In the genomic region with DNA sequence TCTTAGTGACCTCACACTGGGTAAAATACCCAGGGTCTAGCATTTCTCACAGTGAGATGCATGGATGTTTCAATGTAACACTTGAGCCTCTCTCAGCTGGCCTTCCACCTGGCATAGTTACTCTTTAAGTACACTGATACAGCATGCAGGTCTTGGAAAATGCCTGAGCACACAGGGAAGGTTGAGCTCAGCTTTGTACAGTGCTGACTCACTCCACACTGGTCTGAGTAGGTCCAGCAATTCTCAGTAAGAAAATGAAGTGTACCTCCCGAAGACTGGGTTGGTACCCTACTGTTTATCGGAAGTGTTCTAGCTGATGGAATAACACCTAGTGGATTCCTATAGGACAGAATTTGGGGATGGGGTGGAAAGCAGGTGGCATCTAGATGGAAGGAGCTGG, we compare ENCODE assay signal across 25 mouse cellular contexts. TPM values are rescaled to one million over a fixed set of nuclear protein-coding genes. Genes with fewer than 3 reads are reported as not detected.
DNase-seq lines count a peak whose midpoint lies in the region; ATAC-seq and TF ChIP-seq lines count a peak whose summit lies in the region.
"Had no signal": no experiment of that assay in that cellular context is flagged by ENCODE, and none has a peak within 500 bp of the region (broad histone marks: within the 10 kb centered on the region; RNA-seq: fewer than 3 reads in every experiment).

No protein-coding gene starts in this region.

- H3K36me3 ChIP-seq in heart, embryonic 15.5 days, result peaks cover 3% of the 10 kb centered on the region; the same call in 1 of the 2 replicates
- peaks cover 20% of the 10 kb centered on the region for H3K36me3 ChIP-seq in heart, embryonic 12.5 days
- H3K36me3 ChIP-seq in midbrain, embryonic 11.5 days (ENCODE audit: control insufficient read depth, insufficient read depth, low read length), result peaks cover 6% of the 10 kb centered on the region; the same call in 1 of the 2 replicates
- H3K36me3 ChIP-seq in midbrain, embryonic 13.5 days, result peaks cover 53% of the 10 kb centered on the region
- H3K36me3 ChIP-seq in small intestine, adult 2 months (ENCODE audit: control insufficient read depth, insufficient read depth, low read length), result peaks cover 9% of the 10 kb centered on the region
- H3K36me3 ChIP-seq: G1E had no signal

- no peak overlapping the region for H3K4me3 ChIP-seq in heart, embryonic 15.5 days
- no peak overlapping the region for H3K4me3 ChIP-seq in heart, embryonic 12.5 days
- H3K4me3 ChIP-seq in midbrain, embryonic 11.5 days (ENCODE audit: low read depth, low read length), result no peak overlapping the region
- H3K4me3 ChIP-seq in midbrain, embryonic 13.5 days (replicated peaks), result no peak overlapping the region
- no peak overlapping the region for H3K4me3 ChIP-seq in small intestine, adult 2 months (ENCODE audit: low read depth, low read length)
- H3K4me3 ChIP-seq: embryonic facial prominence, embryonic 13.5 days; erythroblast, embryonic 14.5 days; forebrain, embryonic 13.5 days; limb, embryonic 13.5 days; lung, embryonic 15.5 days had no signal

- 0 out of 2 replicates have a peak, but pooled peaks have one; percentile 6 for ATAC-seq in heart, embryonic 15.5 days (replicated peaks; ENCODE audit: insufficient number of reproducible peaks, insufficient read depth, low FRiP score, low read depth)
- ATAC-seq in heart, embryonic 12.5 days (ENCODE audit: insufficient number of reproducible peaks, low FRiP score), result no peak
- no peak for ATAC-seq in midbrain, embryonic 11.5 days (ENCODE audit: low FRiP score)
- no peak for ATAC-seq in midbrain, embryonic 13.5 days
- ATAC-seq: forebrain, embryonic 13.5 days; hindbrain, embryonic 16.5 days; midbrain, embryonic 16.5 days had no signal

- no peak overlapping the region for H3K27ac ChIP-seq in heart, embryonic 15.5 days
- H3K27ac ChIP-seq in heart, embryonic 12.5 days (ENCODE audit: poor library complexity, severe bottlenecking), result no peak overlapping the region
- H3K27ac ChIP-seq in midbrain, embryonic 11.5 days (ENCODE audit: low read depth, low read length), result no peak overlapping the region
- H3K27ac ChIP-seq in midbrain, embryonic 13.5 days, result no peak overlapping the region
- peak overlapping the region; percentile 63 for H3K27ac ChIP-seq in small intestine, adult 2 months (ENCODE audit: insufficient read depth, low read depth, low read length)
- H3K27ac ChIP-seq: embryonic facial prominence, embryonic 13.5 days; forebrain, embryonic 13.5 days; limb, embryonic 13.5 days; liver, embryonic 14.5 days; lung, embryonic 15.5 days had no signal

- no peaks in the 10 kb centered on the region for H3K27me3 ChIP-seq in heart, embryonic 15.5 days
- no peaks in the 10 kb centered on the region for H3K27me3 ChIP-seq in heart, embryonic 12.5 days (replicated peaks)
- no peaks in the 10 kb centered on the region for H3K27me3 ChIP-seq in midbrain, embryonic 11.5 days (ENCODE audit: control insufficient read depth, insufficient read depth, low read length)
- no peaks in the 10 kb centered on the region for H3K27me3 ChIP-seq in midbrain, embryonic 13.5 days
- H3K27me3 ChIP-seq in small intestine, adult 2 months (ENCODE audit: control insufficient read depth, insufficient read depth, low read length), result no peaks in the 10 kb centered on the region
- H3K27me3 ChIP-seq: CH12.LX; embryonic facial prominence, embryonic 13.5 days; forebrain, embryonic 13.5 days; limb, embryonic 13.5 days; lung, embryonic 15.5 days had no signal

- peaks cover 46% of the 10 kb centered on the region for H3K4me1 ChIP-seq in heart, embryonic 15.5 days (replicated peaks)
- peaks cover 41% of the 10 kb centered on the region for H3K4me1 ChIP-seq in heart, embryonic 12.5 days (replicated peaks)
- H3K4me1 ChIP-seq in midbrain, embryonic 11.5 days (ENCODE audit: control insufficient read depth, insufficient read depth, low read length), result peaks cover 3% of the 10 kb centered on the region; the same call in 1 of the 2 replicates
- peaks cover 84% of the 10 kb centered on the region for H3K4me1 ChIP-seq in midbrain, embryonic 13.5 days (replicated peaks)
- H3K4me1 ChIP-seq in small intestine, adult 2 months (ENCODE audit: control insufficient read depth, insufficient read depth, insufficient read length, low read length), result peaks cover 28% of the 10 kb centered on the region; the same call in 1 of the 2 replicates

- 89% methylated on average over 2 of the region's 2 CpGs for WGBS in heart, embryonic 15.5 days
- 69% methylated on average over 2 of the region's 2 CpGs for WGBS in heart, embryonic 12.5 days
- 92% methylated on average over 2 of the region's 2 CpGs for WGBS in midbrain, embryonic 11.5 days
- 91% methylated on average over 2 of the region's 2 CpGs for WGBS in midbrain, embryonic 13.5 days
- 23% methylated on average over 2 of the region's 2 CpGs for whole genome bisulfite sequencing in small intestine, adult 2 months

- no peak overlapping the region for H3K9ac ChIP-seq in heart, embryonic 15.5 days
- no peak overlapping the region for H3K9ac ChIP-seq in heart, embryonic 12.5 days
- H3K9ac ChIP-seq in midbrain, embryonic 11.5 days (ENCODE audit: low read length), result no peak overlapping the region
- H3K9ac ChIP-seq in midbrain, embryonic 13.5 days (replicated peaks), result no peak overlapping the region
- H3K9ac ChIP-seq: embryonic facial prominence, embryonic 13.5 days; forebrain, embryonic 13.5 days; limb, embryonic 13.5 days; liver, embryonic 14.5 days; lung, embryonic 15.5 days had no signal

- no peak for TF ChIP-seq CTCF in small intestine, adult 2 months (IDR thresholded peaks at IDR 0.05; ENCODE audit: extremely low read depth, insufficient read length, insufficient replicate concordance, low read depth, low read length)

- H3K4me2 ChIP-seq in heart, embryonic 15.5 days, result no peak overlapping the region
- H3K4me2 ChIP-seq in heart, embryonic 12.5 days, result no peak overlapping the region
- H3K4me2 ChIP-seq in midbrain, embryonic 11.5 days, result no peak overlapping the region
- no peak overlapping the region for H3K4me2 ChIP-seq in midbrain, embryonic 13.5 days (replicated peaks)
- H3K4me2 ChIP-seq: embryonic facial prominence, embryonic 13.5 days; forebrain, embryonic 13.5 days; heart, embryonic 11.5 days; limb, embryonic 13.5 days; lung, embryonic 15.5 days had no signal

- peak; percentile 37 for DNase-seq in midbrain, embryonic 11.5 days (ENCODE audit: low spot score, missing footprints)
- DNase-seq in B cell, adult 2 months, result no peak
- DNase-seq in adrenal gland, postnatal 25 days, result no peak
- DNase-seq: adrenal gland, adult 2 months; cerebellum, adult 18-20 months; cerebellum, postnatal 25 days; heart, postnatal 14 days; kidney, adult 9 months; kidney, postnatal 36 days; retina, postnatal 1 day had no signal

- TF ChIP-seq POLR2A in small intestine, adult 2 months (IDR thresholded peaks at IDR 0.05; ENCODE audit: low read depth, low read length), result no peak

- no peaks in the 10 kb centered on the region for H3K9me3 ChIP-seq in heart, embryonic 15.5 days (replicated peaks)
- no peaks in the 10 kb centered on the region for H3K9me3 ChIP-seq in heart, embryonic 12.5 days (replicated peaks)
- H3K9me3 ChIP-seq in midbrain, embryonic 11.5 days (ENCODE audit: control insufficient read depth, low read length), result no peaks in the 10 kb centered on the region
- no peaks in the 10 kb centered on the region for H3K9me3 ChIP-seq in midbrain, embryonic 13.5 days
- H3K9me3 ChIP-seq: embryonic facial prominence, embryonic 13.5 days; forebrain, embryonic 13.5 days; G1E; limb, embryonic 13.5 days; lung, embryonic 15.5 days had no signal

RNA-seq across cellular contexts. Expression of a gene that starts 13.2 kb away (rescaled TPM):
- polyA plus RNA-seq in heart, embryonic 15.5 days (2015; fragmentation: Nextera tagmentation; extraction: Ambion mirVana), result 8.0 and 11.3 TPM in 2 replicates
- polyA plus RNA-seq in heart, embryonic 12.5 days (2016; fragmentation: Nextera tagmentation; extraction: Ambion mirVana), result 13.8 and 15.6 TPM in 2 replicates
- 72.6 and 73.0 TPM in 2 replicates for polyA plus RNA-seq in midbrain, embryonic 11.5 days (2014; fragmentation: Nextera tagmentation; extraction: Ambion mirVana)
- polyA plus RNA-seq in midbrain, embryonic 13.5 days (2015; fragmentation: Nextera tagmentation; extraction: Ambion mirVana), result 72.4 and 79.8 TPM in 2 replicates
- polyA plus RNA-seq in small intestine, adult 2 months (2012; rRNA removed), result 76.1 and 97.5 TPM in 2 replicates
- total RNA-seq in adrenal gland, postnatal 25 days (2021), result 12.5 and 18.1 TPM in 2 replicates
- polyA plus RNA-seq: erythroblast, embryonic 14.5 days; G1E had no signal
